Mouse (Mus musculus) erythroblast, embryonic 14.5 days (primary cell): Measurements from ENCODE around the gene Hoxa5.

Experiments
- GATA1 ChIP-seq: IDR thresholded peaks from 2 replicates; pipeline ENCODE4 v1.6.1; 2012; ENCODE audit warnings: low read length, inconsistent platforms, mixed read lengths
- TAL1 ChIP-seq: IDR thresholded peaks from 3 replicates; pipeline ENCODE4 v1.6.1; 2012; ENCODE audit warnings: low read length, inconsistent platforms, mixed read lengths

DNA sequence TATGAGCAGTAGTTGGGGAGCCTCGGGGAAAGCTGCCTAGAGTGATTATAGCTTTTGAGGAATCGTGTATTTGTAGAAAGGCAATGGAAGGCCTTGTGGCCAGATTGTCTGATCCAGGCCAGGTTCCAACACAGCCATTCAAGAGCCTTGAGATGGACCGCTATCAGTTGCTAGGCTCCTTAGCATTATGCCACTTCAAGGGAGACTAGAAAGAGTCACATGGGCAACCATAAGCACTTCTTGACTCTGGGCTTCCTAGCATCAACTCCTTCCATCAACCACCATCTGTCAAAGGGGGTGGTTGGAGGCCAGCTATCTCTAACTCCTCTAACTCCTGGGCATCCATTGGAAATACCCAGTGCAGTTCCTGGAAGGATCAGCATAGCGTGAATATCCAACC, 45.4 kb upstream of the Hoxa5 start:
- no peak for TF ChIP-seq GATA1
- no peak for TF ChIP-seq TAL1
